Mouse (Mus musculus): ENCODE data around the gene Olfr503.

DNA sequence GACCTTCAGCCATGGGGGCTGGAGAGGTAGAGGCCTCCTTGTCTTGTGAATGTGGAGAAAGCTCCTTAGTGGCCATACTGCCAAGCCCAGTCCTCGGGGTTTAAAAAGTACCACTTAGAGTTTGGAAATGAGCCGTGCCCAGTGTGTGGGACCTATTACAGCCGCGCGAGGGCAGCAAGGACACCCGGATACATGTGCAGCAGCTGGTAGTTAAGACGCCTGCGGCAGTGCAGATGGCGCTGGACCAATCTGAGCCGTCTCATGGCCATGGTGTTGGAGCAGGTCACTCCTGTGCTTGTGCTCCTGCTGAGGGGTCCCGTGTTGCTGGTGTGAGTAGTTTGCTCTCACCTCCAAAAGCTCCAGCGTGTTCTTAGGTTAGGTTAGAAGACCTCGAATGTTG lies 1.9 kb upstream of the Olfr503 start:
- TF ChIP-seq CTCF (IDR thresholded peaks at IDR 0.05) (no peak), EP300 (IDR thresholded peaks at IDR 0.05) (no peak)
